Mouse (Mus musculus): Measurements from ENCODE around the gene Rapgef4. TPM values are rescaled to one million over a fixed set of nuclear protein-coding genes. Genes with fewer than 3 reads are reported as not detected.
A peak's percentile ranks its signal among the peaks of the same experiment; 100 is the strongest.

The Rapgef4 gene
- polyA plus RNA-seq, 1 experiment, result 11.4 TPM

DNA sequence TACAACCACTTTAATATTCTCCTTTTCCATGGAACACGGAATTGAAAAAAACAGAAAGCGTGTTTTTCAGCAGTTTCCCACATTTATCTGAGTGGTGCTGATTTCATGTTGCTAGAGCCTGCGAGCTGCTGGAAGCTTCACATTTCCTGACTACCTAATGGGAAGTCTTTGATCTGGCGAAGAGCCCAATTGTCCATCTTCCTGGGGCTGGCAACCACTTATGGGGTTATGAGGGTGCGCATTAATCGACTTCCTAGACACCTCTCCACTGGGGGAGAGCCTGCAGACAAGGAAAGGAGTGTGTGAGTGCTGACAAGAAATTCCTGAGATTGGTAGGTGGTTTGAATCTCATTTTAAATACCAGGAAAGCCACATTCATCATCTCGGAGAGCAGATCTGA, 135.1 kb downstream of the Rapgef4 start:
- no peak for DNase-seq

DNA sequence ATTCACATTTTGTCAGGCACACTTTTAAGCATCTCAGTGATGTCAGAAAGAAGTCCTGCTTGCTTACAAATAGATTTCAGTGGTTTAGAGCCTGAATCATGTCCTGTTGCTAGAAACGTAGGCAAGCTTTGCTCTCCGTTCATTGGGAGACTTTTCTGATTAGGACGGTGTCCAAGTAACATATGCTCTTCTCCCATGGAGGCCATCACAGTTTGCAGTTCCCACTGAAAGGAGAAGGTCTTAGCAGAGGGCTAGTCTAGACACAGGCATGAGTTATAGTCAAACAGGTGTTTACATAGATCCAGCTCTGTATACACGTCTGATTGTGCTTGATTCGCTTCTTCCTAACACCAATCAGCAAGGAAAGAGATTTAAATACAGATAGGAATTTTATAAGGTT, 135.7 kb downstream of the Rapgef4 start:
- Histone ChIP-seq H3K4me3 (replicated peaks; ENCODE audit: extremely low read depth, low read depth, low read length) (no peak overlapping the region), H3K4me1 (ENCODE audit: control insufficient read depth, insufficient read depth, low read length) (peaks cover 26% of the 10 kb centered on the region)
- DNase-seq, result no peak
- 63% methylated on average over 5 of the region's 5 CpGs for WGBS
- TF ChIP-seq POLR2A (IDR thresholded peaks at IDR 0.05; ENCODE audit: borderline replicate concordance, extremely low read depth, low read depth, low read length), result no peak
- no peak for TF ChIP-seq CTCF (IDR thresholded peaks at IDR 0.05; ENCODE audit: insufficient read depth, low read length)

More for the DNA sequence above, 135.1 kb downstream of the Rapgef4 start:
- Histone ChIP-seq H3K4me3 (replicated peaks; ENCODE audit: extremely low read depth, low read depth, low read length) (no peak overlapping the region), H3K4me1 (ENCODE audit: control insufficient read depth, insufficient read depth, low read length) (peaks cover 26% of the 10 kb centered on the region)
- TF ChIP-seq POLR2A (IDR thresholded peaks at IDR 0.05; ENCODE audit: borderline replicate concordance, extremely low read depth, low read depth, low read length) (no peak), CTCF (IDR thresholded peaks at IDR 0.05; ENCODE audit: insufficient read depth, low read length) (no peak)
- 44% methylated on average over 7 of the region's 7 CpGs for WGBS

DNA sequence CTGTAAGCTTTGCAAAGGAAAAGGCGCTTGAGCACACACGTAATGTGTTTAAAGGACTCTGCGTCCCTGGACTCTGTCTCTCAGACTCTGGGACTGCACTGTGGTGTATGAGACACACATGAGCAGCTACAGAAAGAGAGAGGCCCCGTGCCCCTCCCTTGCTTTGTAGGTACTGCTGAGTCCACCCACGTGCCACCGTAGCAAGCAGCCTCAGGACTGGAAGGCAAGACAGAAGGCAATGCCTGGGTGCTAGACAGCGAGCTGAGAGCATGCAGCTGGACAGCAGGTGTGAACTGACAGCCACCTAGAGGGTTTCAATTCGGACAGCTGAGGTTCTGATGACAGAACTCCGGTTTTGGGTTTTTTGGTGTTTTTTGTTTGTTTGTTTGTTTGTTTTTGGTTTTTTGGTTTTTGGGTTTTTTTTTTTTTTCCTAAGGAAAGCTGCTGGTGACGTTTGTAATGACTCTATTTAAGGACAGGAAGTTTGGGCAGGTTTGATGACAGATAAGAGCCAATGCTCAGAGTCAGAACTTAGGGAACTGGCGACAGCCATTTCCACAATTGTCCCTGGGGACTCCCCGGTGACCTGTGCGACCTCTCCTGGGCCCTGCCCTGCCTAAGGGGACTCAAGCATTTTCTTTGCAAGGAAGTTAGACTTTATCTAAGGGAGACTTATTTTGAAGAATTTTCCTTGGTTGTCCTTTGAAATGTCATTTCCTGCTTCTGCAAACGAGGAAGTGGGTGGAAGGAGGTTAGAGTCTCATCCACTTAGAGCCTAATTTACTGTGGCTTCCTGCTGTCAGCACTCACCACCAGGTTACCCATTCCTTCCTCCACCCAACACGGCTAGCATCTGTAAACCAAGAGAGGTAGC, 136.3 kb downstream of the Rapgef4 start:
- DNase-seq, result no peak
- peaks cover 26% of the 10 kb centered on the region for H3K4me1 ChIP-seq (ENCODE audit: control insufficient read depth, insufficient read depth, low read length)
- TF ChIP-seq CTCF (IDR thresholded peaks at IDR 0.05; ENCODE audit: insufficient read depth, low read length) (no peak), POLR2A (IDR thresholded peaks at IDR 0.05; ENCODE audit: borderline replicate concordance, extremely low read depth, low read depth, low read length) (no peak)
- no peak overlapping the region for H3K4me3 ChIP-seq (replicated peaks; ENCODE audit: extremely low read depth, low read depth, low read length)
- 37% methylated on average over 15 of the region's 15 CpGs for WGBS

DNA sequence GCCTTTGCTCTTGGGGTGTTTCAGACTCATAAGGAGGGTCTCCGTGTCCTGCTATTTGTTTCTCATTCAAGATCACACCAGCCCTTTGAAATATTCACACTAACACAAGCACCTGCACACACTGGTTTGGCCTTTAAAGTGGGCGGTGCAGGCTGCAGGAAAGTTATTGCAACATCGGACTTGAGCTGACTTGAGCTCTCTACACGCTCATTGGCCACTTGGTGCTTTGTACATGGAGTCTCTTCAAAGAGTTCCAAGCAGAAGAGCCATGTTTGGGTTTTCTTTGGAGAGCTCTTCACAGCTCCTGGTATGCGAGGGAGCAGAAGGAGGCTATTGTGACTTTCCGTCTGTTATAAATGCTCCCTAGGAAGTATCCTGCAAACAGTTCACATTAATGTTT, 139.2 kb downstream of the Rapgef4 start:
- H3K4me1 ChIP-seq (ENCODE audit: control insufficient read depth, insufficient read depth, low read length), result peaks cover 14% of the 10 kb centered on the region
- DNase-seq, result peak; percentile 42
- WGBS, result 56% methylated on average over 6 of the region's 6 CpGs

DNA sequence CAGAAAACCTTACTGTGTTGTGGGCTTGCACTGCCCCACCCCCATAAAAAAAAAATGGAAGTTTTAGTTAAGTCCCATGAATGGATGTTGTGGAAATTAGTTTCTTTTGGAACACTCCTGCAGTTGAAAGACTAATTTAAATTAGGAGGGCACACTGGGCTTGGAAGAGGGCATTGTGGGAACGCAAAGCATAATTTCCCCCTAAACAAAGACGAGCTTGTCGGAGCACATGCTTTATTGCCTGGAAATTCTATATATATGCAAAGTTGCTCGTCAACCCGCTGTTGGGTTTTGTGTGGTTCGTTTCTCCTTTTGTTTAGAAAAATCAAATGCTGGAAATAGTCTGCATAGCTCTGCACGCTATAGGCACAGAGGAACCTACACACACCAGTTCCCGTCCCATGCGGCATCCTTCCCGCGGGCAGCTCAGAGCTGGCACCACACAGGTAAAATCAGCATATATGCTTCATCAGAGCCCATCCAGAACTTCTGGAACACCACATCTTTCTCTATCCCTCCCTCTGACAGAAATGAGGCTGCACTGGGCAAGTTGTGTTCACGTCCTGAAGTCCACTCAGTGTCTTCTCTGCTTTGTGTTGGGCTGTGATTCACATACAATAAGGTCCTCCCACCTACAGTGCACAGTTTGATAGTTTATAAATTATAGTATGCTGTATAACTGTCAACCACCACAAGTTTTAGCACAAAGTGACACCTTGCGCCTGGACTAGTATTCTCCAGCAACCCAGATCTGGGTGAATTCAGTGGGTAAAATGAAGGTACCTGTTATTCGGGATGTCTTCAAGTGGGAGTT, 141.6 kb downstream of the Rapgef4 start:
- TF ChIP-seq POLR2A (IDR thresholded peaks at IDR 0.05; ENCODE audit: borderline replicate concordance, extremely low read depth, low read depth, low read length) (no peak), CTCF (IDR thresholded peaks at IDR 0.05; ENCODE audit: insufficient read depth, low read length) (no peak)
- WGBS, result 94% methylated on average over 14 of the region's 14 CpGs
- no peak for DNase-seq
- Histone ChIP-seq H3K4me1 (ENCODE audit: control insufficient read depth, insufficient read depth, low read length) (peaks cover 15% of the 10 kb centered on the region), H3K4me3 (replicated peaks; ENCODE audit: extremely low read depth, low read depth, low read length) (no peak overlapping the region)

More for the DNA sequence above, 139.2 kb downstream of the Rapgef4 start:
- H3K4me3 ChIP-seq (replicated peaks; ENCODE audit: extremely low read depth, low read depth, low read length), result no peak overlapping the region
- no peak for TF ChIP-seq POLR2A (IDR thresholded peaks at IDR 0.05; ENCODE audit: borderline replicate concordance, extremely low read depth, low read depth, low read length)
- TF ChIP-seq CTCF (IDR thresholded peaks at IDR 0.05; ENCODE audit: insufficient read depth, low read length), result no peak

DNA sequence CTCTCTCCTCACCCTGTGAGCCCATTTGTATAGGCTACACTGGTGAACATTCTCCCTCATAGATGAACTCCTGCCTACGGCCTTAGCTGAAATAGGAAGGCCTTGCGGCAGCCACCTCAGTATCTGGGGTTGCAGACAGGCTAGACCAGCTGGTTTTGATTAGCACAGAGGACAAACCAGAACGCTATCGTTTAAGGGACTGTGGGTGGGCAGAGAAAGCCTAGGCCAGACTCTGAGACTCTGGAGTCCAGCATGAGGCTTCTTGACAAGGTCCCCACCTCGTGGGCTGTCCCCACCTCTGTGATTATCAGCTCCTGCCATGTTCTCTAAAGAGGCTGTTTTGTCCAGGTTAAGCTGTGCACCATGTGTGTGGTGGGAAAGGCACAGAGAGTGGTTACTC, 142.8 kb downstream of the Rapgef4 start:
- DNase-seq, result no peak
- WGBS, result 79% methylated on average over 5 of the region's 5 CpGs
- Histone ChIP-seq H3K4me1 (ENCODE audit: control insufficient read depth, insufficient read depth, low read length) (peaks cover 11% of the 10 kb centered on the region), H3K4me3 (replicated peaks; ENCODE audit: extremely low read depth, low read depth, low read length) (no peak overlapping the region)
- no peak for TF ChIP-seq POLR2A (IDR thresholded peaks at IDR 0.05; ENCODE audit: borderline replicate concordance, extremely low read depth, low read depth, low read length)
- no peak for TF ChIP-seq CTCF (IDR thresholded peaks at IDR 0.05; ENCODE audit: insufficient read depth, low read length)

DNA sequence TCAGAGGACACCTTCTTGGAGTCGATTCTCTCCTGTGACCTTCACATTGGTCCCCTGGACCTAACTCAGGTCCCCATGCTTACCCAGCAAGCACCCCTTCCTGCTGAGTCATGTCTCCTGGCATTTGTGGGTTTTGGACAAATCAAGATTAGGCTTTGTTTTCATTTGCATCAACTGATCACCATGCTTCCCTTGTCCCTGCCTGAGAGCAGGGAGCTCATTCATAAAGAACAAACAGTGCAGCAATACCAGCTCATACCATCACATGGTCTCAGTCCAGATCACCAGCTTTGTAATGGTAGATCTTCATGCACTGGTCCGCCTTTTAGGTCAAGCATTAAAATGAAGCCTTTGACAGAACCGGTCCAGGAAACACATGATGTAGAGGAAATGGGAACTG, 144.7 kb downstream of the Rapgef4 start:
- H3K4me1 ChIP-seq (ENCODE audit: control insufficient read depth, insufficient read depth, low read length), result peaks cover 9% of the 10 kb centered on the region
- no peak for TF ChIP-seq CTCF (IDR thresholded peaks at IDR 0.05; ENCODE audit: insufficient read depth, low read length)
- TF ChIP-seq POLR2A (IDR thresholded peaks at IDR 0.05; ENCODE audit: borderline replicate concordance, extremely low read depth, low read depth, low read length), result no peak
- H3K4me3 ChIP-seq (replicated peaks; ENCODE audit: extremely low read depth, low read depth, low read length), result no peak overlapping the region
- DNase-seq, result no peak
- WGBS, result 31% methylated on average over 3 of the region's 3 CpGs

DNA sequence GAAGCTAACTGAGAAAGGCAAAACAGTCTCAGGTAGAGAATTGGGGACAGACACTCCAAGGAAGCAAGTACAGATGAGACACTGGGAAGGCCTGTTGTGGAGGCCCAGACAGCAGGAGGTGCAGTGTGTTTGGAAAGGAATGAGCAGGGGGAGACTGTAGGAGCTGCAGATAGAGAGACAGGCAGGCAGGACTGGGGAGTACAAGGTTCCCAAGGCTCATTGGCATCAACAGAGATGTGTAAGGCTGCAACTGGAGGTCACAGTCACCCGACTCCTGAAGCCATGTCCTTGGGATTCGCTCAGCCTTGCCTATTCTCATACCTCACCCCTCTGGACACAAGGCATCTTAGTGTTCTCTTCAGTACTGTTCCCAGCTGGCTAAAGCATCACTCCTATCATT, 145.4 kb downstream of the Rapgef4 start:
- DNase-seq, result no peak
- Histone ChIP-seq H3K4me3 (replicated peaks; ENCODE audit: extremely low read depth, low read depth, low read length) (no peak overlapping the region), H3K4me1 (ENCODE audit: control insufficient read depth, insufficient read depth, low read length) (peaks cover 9% of the 10 kb centered on the region)
- no peak for TF ChIP-seq CTCF (IDR thresholded peaks at IDR 0.05; ENCODE audit: insufficient read depth, low read length)
- TF ChIP-seq POLR2A (IDR thresholded peaks at IDR 0.05; ENCODE audit: borderline replicate concordance, extremely low read depth, low read depth, low read length), result no peak
- WGBS, result 87% methylated on average over 2 of the region's 2 CpGs

DNA sequence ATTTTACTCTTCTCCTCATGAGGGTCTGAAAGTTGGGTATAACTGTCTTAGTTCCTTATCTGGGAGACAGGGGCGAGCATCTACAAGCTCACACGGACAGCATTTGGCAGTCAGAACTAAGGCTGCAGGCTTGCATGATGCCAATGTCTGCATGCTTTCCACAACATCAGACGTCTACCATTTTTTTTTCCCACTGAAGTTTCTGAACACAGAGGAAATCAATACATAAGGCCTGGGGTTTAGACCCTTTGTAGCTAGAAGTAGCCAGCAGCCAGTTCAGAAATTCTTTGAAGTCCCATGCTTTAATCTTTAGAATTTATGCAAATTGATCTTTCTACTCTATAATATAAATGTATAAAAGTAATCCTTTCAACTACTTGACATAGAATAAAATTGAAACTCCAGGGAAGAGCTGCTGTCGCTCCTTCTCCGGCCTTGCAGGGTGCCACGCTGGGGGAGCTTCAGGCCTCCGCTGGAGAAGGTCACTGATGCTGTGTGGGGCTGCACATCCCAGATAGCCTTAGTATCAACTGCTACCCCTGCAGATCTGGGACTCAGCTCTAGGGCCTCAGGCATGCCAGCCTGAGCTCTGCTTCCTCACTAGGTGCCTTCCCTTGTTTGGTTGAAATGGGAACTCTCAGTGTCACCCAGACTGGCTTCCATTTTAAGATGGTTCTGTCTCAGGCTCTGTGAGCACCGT, 148.7 kb downstream of the Rapgef4 start:
- H3K4me3 ChIP-seq (replicated peaks; ENCODE audit: extremely low read depth, low read depth, low read length), result no peak overlapping the region
- peaks cover 9% of the 10 kb centered on the region for H3K4me1 ChIP-seq (ENCODE audit: control insufficient read depth, insufficient read depth, low read length)
- no peak for TF ChIP-seq POLR2A (IDR thresholded peaks at IDR 0.05; ENCODE audit: borderline replicate concordance, extremely low read depth, low read depth, low read length)
- TF ChIP-seq CTCF (IDR thresholded peaks at IDR 0.05; ENCODE audit: insufficient read depth, low read length), result no peak
- 89% methylated on average over 8 of the region's 8 CpGs for WGBS
- no peak for DNase-seq
